Mouse (Mus musculus): Measurements from ENCODE around the gene Cryzl1. TPM values are rescaled to one million over a fixed set of nuclear protein-coding genes. Genes with fewer than 3 reads are reported as not detected.

Cryzl1 gene
- total and polyA plus RNA-seq, 3 experiments, result 20.2 to 44.4 TPM; not detected in 1

GRCm38 (mm10) chr16:91767165-91767701 is 38.5 kb upstream of the Cryzl1 start:
- Histone ChIP-seq H3K4me3 (ENCODE audit: control insufficient read depth in 1 of 2, insufficient read depth in 1 of 2, low read depth in 2 of 2, low read length in 2 of 2) (no peak overlapping the region), H3K9me3 (replicated peaks; ENCODE audit: insufficient read depth, low read length) (no peaks in the 10 kb centered on the region), H3K79me2 (ENCODE audit: control insufficient read depth, insufficient read depth, low read length, poor library complexity) (no peaks in the 10 kb centered on the region), H3K27me3 (ENCODE audit: control insufficient read depth in 1 of 2, insufficient read depth in 2 of 2, low read length in 2 of 2) (no peaks in the 10 kb centered on the region), H3K9ac (ENCODE audit: control insufficient read depth, low read depth, low read length, poor library complexity, severe bottlenecking) (no peak overlapping the region), H3K27ac (ENCODE audit: control insufficient read depth, low read depth, low read length) (no peak overlapping the region), H3K36me3 (ENCODE audit: control insufficient read depth in 1 of 2, insufficient read depth in 2 of 2, low read length in 2 of 2) (peaks cover 0 to 2% of the 10 kb centered on the region in 2 experiments; a peak in 2 of 4 replicates), H3K4me1 (ENCODE audit: control insufficient read depth in 1 of 2, insufficient read depth in 2 of 2, low read length in 2 of 2) (peaks cover 0 to 5% of the 10 kb centered on the region in 2 experiments; a peak in 3 of 4 replicates)
- no peak for TF ChIP-seq E2F4 (IDR thresholded peaks at IDR 0.05; ENCODE audit: borderline replicate concordance, low read depth, low read length)
- TF ChIP-seq MXI1 (IDR thresholded peaks at IDR 0.05; ENCODE audit: low read depth, low read length), result no peak
- TF ChIP-seq ZMIZ1 (IDR thresholded peaks at IDR 0.05; ENCODE audit: low read depth, low read length), result no peak
- no peak for TF ChIP-seq CHD1 (IDR thresholded peaks at IDR 0.05; ENCODE audit: low read depth, low read length)
- no peak for TF ChIP-seq SMC3 (IDR thresholded peaks at IDR 0.05; ENCODE audit: low read depth, low read length)
- no peak for TF ChIP-seq TCF12 (IDR thresholded peaks at IDR 0.05; ENCODE audit: low read depth, low read length)
- TF ChIP-seq SIN3A (IDR thresholded peaks at IDR 0.05; ENCODE audit: low read length), result no peak
- no peak for DNase-seq (ENCODE audit: low read depth, low spot score)

- no peak for DNase-seq (ENCODE audit: low read depth, low spot score)
- Histone ChIP-seq H3K27ac (ENCODE audit: control insufficient read depth, low read depth, low read length) (no peak overlapping the region), H3K4me1 (ENCODE audit: control insufficient read depth in 1 of 2, insufficient read depth in 2 of 2, low read length in 2 of 2) (peaks cover 0 to 5% of the 10 kb centered on the region in 2 experiments; a peak in 3 of 4 replicates), H3K9ac (ENCODE audit: control insufficient read depth, low read depth, low read length, poor library complexity, severe bottlenecking) (no peak overlapping the region), H3K9me3 (replicated peaks; ENCODE audit: insufficient read depth, low read length) (no peaks in the 10 kb centered on the region), H3K27me3 (ENCODE audit: control insufficient read depth in 1 of 2, insufficient read depth in 2 of 2, low read length in 2 of 2) (no peaks in the 10 kb centered on the region), H3K4me3 (ENCODE audit: control insufficient read depth in 1 of 2, insufficient read depth in 1 of 2, low read depth in 2 of 2, low read length in 2 of 2) (no peak overlapping the region), H3K79me2 (ENCODE audit: control insufficient read depth, insufficient read depth, low read length, poor library complexity) (no peaks in the 10 kb centered on the region), H3K36me3 (ENCODE audit: control insufficient read depth in 1 of 2, insufficient read depth in 2 of 2, low read length in 2 of 2) (peaks cover 0 to 10% of the 10 kb centered on the region in 2 experiments; a peak in 2 of 4 replicates)
- no peak for TF ChIP-seq TAL1 (IDR thresholded peaks at IDR 0.05; ENCODE audit: low read length)
- TF ChIP-seq TBP (IDR thresholded peaks at IDR 0.05; ENCODE audit: low read depth, low read length), result no peak
- no peak for TF ChIP-seq RAD21 (IDR thresholded peaks at IDR 0.05; ENCODE audit: low read depth, low read length)
- TF ChIP-seq ZNF384 (IDR thresholded peaks at IDR 0.05; ENCODE audit: low read depth, low read length), result no peak
- no peak for TF ChIP-seq USF2 (IDR thresholded peaks at IDR 0.05; ENCODE audit: borderline replicate concordance in 1 of 2, insufficient read depth in 1 of 2, low read depth in 1 of 2, low read length in 2 of 2)
- no peak for TF ChIP-seq POLR2AphosphoS5 (IDR thresholded peaks at IDR 0.05; ENCODE audit: borderline replicate concordance, low read depth, low read length)
Measured at GRCm38 (mm10) chr16:91765816-91766210, 37.0 kb upstream of the Cryzl1 start.

Data from MEL (cell line).